Mouse (Mus musculus): ENCODE data around the gene Ppcdc.

Ppcdc gene

DNA sequence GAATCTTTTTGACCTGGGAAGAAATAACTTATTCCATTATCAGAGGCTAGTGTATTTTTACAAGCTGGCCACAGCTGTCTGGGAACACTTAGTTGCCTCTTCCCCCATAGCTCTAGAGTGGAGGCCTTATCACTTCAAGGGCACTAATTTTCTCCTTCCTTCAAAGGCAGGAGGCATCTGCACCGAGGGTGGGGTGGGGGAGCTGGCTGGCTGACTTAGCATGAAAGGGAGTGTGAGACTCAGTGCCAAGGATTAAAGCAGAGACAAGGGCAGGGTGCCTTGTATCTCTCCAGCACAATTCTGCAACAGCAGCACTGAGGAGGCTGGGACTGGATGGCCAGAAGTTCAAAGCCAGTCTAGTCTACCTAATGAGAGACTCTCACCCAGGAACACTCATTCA lies 50.8 kb downstream of the Ppcdc start:
- in situ Hi-C loops (cut with MboI; ENCODE audit: unreplicated experiment in 2 of 2) = no loop called here

DNA sequence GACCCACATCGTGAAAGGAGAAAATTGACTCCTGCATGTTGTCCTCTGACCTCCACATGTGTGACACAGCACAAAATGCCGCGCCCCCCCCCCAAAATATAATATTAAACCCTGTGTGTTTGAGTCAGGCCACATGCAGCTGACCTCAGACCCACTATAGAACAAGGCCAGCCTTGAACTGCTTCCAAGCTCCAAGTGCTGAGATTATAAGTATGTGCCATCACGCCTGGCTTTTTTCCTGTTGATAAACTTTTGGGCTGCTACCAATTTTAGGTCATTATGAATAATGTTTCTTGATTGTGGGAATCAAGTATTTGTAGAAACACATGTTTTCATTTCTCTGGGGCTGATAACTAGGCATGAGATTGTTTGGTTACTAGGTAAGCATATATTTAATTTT lies 53.0 kb downstream of the Ppcdc start:
- in situ Hi-C loops (cut with MboI; ENCODE audit: unreplicated experiment in 2 of 2) = no loop called here

DNA sequence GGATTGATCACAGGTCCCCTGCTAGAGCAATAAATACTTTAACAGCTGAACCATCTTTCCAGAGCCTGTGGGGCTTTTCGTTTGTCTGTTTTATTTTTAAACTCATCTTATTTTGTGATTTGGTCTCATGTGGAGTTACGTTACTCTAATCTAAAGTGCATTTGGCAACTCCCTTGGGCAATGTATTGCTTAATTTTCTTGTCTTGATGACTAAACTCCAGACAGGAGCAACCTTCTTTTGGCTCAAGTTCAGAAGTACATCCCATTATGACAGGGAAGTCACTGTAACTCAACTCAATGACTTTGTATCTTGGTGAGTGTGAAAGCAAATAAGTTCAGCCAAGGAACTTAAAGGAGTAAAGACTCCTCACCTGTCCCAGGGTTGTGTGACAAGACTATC lies 55.3 kb downstream of the Ppcdc start:
- in situ Hi-C loops (cut with MboI; ENCODE audit: unreplicated experiment in 2 of 2) = no loop called here

DNA sequence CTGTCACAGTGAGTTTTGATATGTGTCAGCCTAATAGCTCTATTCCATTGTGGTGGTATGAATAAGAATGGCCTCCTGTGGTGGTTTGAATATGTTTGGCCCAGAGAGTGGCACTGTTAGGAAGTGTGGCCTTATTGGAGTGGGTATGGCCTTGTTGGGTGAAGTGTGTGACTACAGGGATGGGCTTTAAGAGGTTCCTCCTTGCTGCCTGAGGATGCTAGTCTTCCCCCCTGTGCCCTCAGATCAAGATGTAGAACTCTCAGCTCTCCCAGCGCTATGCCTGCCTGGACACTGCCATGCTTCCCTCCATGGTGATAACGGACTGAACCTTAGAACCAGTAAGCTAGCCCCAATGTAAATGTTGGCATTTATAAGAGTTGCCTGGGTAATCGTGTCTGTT lies 78.9 kb downstream of the Ppcdc start:
- in situ Hi-C loops (cut with MboI; ENCODE audit: unreplicated experiment in 2 of 2) = no loop called here

DNA sequence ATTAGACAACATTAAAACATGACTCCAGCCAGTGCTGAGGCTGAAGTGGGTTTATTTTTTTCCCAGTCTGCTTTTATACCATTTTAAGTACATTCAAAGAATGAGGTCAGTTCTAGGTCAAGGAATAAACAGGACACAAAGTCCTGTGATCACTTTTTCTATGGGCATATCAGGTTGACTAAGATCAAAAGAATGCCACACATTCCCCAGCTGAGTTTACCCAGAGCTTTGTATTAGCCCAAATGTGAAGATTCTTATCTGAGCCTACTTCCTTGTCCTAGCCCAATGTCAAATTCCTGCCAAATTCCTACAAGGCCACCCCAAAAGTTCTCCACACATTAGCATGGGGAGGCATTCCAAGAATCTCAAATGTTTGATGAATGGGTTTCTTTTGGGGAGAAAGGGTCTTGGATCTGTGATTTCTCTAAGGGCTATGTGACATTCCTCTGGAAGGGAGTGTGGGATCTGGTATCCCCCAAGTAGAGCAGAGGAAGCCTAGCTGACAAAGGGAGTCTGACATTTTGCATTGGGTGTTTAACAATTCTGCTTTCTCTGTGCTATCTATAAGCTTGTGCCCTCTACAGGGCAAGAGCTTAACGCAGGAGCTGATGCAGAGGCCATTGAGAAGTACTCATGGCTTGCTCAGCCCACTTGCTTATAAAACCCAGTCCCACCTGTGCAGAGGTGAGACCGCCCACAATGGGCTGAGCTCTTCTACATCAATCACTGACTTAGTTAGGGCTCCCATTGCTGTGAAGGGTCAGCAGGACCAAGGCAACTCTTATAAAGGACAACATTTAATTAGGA lies 85.3 kb downstream of the Ppcdc start:
- in situ Hi-C loops (cut with MboI; ENCODE audit: unreplicated experiment in 2 of 2) = loop anchor here (5.0 to 10.0 kb wide), 4 partner anchors 73 to 160 kb away; partner anchors contain the start of gene 1700017B05Rik (in 2 of the 2)

DNA sequence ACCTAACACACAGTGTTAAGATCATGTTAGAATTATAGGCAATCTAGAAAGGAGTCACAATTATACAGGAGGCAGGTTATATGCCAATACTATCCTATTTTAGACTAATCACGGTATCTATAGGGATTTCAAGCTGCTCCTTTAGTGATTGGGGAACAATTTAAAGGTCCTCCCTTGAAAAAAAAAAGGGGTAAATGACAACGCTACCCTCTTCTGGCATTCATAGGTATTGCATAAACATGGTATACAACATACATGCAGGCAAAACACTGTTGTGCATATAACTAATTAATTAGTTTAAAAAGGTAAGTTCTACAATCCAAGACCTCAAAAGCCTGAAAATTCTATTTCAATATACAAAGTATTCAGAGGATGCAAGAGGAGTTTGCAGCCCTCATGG lies 88.6 kb downstream of the Ppcdc start:
- in situ Hi-C loops (cut with MboI; ENCODE audit: unreplicated experiment in 2 of 2) = loop anchor here (5.0 to 10.0 kb wide), 4 partner anchors 76 to 164 kb away; partner anchors contain the start of gene 1700017B05Rik (in 2 of the 2)

DNA sequence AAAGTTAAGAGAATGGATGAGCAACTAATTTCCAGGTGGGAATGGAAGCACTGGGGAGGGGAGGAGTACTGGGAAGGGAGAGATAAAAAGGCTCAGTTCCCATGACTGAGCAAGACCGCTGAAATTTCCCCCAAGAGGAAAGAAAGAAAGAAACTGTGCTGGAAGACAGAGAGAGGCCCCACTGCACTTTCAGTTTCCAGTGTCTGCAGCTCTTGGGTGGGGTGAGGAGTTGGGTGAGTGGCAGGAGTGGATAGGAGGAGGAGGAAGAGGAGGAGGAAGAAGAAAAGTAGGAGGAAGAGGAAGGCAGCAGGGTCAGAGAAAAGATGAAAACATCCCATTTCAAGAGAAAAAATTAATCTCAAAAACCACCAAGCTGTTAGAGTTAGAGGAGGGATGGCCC lies 94.0 kb downstream of the Ppcdc start:
- in situ Hi-C loops (cut with MboI; ENCODE audit: unreplicated experiment in 2 of 2) = no loop called here

DNA sequence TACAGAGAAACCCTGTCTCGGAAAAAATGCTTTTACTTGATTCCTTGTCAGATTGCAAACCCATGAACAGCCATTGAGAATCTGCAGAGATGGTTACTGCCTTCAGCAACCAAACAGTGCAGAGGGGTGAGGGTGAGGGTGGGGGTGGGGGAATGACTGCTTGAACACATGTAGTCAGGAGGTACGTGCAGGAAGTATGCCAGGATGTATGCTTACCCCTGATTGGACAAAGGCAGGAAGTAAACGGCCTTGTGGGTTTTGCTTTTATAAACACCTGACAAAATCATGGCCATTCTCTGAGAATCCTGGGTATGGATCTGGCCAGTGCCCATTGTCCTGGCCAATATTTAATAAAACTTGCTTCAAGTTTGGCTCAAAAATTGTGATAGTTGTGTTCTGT lies 96.2 kb downstream of the Ppcdc start:
- in situ Hi-C loops (cut with MboI; ENCODE audit: unreplicated experiment in 2 of 2) = no loop called here

DNA sequence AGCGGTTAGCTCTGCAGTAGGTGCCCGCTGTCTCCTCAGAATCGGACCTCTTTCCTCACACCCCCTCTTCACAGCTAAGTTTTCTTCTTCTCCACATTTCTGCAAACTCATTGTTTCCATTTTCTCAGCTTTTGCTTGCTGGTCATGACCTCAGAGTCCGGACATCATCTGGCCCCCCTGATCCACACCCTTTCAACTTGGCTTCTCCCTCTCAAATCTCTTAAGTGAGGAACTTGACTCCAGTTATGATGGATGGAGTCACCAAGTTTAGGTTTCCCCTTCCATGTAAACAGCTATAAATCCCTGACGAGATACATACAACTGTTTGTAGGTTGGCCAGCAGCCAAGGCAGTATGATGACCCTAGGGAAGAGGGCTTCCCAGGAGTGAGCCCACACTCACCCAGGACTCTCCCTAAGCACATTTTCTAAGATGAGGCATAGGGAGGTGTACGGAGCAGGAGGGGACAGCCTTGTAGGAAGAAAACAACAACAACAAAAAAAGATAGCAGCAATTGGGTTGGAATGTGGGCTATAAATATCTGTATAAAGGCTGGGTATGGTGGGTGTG lies 96.9 kb downstream of the Ppcdc start:
- in situ Hi-C loops (cut with MboI; ENCODE audit: unreplicated experiment in 2 of 2) = no loop called here

DNA sequence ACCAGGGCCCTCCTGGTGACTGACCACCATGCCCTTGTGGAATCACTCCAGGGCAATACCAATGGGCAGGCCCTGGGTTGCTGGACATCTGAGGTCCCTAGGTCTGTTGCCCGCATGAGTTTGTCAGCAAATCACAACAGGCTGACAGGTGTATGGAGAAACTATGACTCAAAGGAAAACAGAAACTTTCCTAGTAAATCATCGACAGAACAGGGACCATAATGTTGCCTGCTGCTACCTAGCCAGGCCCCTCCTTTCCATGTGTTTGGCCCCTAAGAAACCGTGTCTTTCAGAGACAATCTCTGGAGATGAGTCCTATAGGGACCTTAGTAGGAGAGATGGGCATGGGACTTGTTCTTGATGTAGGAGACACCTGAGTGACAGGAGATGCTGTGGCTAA lies 97.7 kb downstream of the Ppcdc start:
- in situ Hi-C loops (cut with MboI; ENCODE audit: unreplicated experiment in 2 of 2) = no loop called here

DNA sequence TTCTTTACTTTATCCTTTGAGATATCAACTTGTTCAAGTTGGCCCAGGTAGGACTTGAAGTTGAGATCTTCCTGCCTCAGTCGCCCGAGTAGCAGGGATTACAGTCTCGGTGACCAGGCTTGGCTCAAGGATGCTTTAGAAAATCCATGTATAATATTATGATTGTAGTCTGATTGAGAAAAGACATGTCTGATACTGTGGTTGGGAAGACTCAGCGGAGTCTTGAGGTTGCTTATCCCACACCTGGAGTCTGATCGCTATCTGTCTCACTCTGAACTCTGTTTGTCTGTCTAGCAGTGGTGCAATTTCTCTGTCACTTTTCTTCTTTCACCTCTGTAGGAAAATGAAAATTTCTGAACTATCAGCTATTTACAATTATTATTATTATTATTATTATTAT lies 99.6 kb downstream of the Ppcdc start:
- in situ Hi-C loops (cut with MboI; ENCODE audit: unreplicated experiment in 2 of 2) = no loop called here

DNA sequence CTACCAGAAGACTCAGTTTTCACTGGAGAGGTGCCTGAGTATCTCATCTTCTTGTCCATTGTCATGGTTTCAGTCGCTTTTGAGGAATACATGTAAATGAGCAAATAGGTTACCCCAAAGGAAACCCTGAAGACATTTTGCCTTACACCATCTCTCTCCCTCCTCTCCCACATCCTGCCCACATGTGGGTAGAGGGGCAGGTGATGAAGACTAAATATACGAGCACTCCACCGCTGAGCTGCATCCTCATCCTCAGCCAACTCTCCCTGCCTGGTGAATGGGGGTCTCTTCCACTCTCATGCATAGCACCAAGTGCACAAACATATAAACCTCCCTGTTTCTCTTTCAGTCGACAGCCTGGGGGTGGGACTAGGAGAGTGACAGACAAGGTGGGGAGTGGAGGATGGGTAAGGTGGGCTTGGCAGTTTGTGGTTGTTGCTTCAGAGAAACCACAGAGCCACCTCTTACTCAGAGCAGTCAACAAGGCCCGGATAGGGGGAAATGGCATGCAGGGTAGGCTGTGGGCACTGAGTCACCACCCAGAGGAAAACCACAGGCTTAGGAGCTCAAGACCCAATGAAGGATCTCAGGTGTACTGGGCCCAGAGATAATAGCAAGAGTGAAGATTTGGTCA lies 100.2 kb downstream of the Ppcdc start:
- in situ Hi-C loops (cut with MboI; ENCODE audit: unreplicated experiment in 2 of 2) = no loop called here

DNA sequence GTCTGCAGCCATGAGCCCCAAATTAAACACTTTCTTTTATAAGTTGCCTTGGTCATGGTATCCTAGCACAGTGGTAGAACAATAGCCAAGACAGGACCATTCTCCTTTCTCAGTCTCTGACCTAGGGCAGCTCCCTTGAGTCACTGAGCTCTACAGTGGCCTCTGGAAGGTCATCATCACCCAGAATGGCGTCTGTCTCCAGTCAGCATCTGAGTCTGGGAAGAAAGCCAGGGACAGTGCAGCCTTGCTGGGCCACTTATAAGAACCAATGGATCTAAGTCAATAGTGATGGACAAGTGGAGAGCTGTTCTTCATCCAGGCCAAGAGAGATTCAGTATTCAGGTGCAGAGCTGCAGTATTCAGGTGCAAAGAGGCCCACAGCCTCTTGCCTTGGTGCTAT lies 101.2 kb downstream of the Ppcdc start:
- in situ Hi-C loops (cut with MboI; ENCODE audit: unreplicated experiment in 2 of 2) = no loop called here
